In genomic region chrX:13280037-13280408, GRCm38 (mm10) we compare ENCODE assay signal across 8 mouse cellular contexts. TPM values are rescaled to one million over a fixed set of nuclear protein-coding genes. Genes with fewer than 3 reads are reported as not detected.
A peak's percentile ranks its signal among the peaks of the same experiment; 100 is the strongest.
DNase-seq lines count a peak whose midpoint lies in the region; ATAC-seq and TF ChIP-seq lines count a peak whose summit lies in the region.

No protein-coding gene starts in this region.

- peak overlapping the region; percentile 91 for H3K4me3 ChIP-seq in spleen, adult 2 months (ENCODE audit: extremely low read depth, insufficient read depth, insufficient read length)
- H3K4me3 ChIP-seq in forebrain, embryonic 11.5 days (ENCODE audit: low read depth, low read length): peak overlapping the region; percentile 82
- peak overlapping the region; percentile 96 for H3K4me3 ChIP-seq in hindbrain, embryonic 14.5 days (replicated peaks; ENCODE audit: low read length)
- H3K4me3 ChIP-seq in liver, embryonic 14.5 days (ENCODE audit: insufficient read depth in 1 of 2, low read depth in 2 of 2, low read length in 2 of 2): peak overlapping the region; percentile 87 to 96

- DNase-seq in spleen, adult 2 months (ENCODE audit: low read depth in 1 of 2, low spot score in 2 of 2): peak in 1 of 2 experiments; percentile 3
- no peak for DNase-seq in spleen, adult 18-20 months
- DNase-seq in brain, embryonic 18.5 days (ENCODE audit: low read depth, low spot score): peak; percentile 36
- DNase-seq in forebrain, embryonic 11.5 days (ENCODE audit: low spot score): peak; percentile 73
- DNase-seq in hindbrain, embryonic 14.5 days (ENCODE audit: low spot score): no peak
- no peak for DNase-seq in liver, embryonic 14.5 days (ENCODE audit: low read depth in 3 of 3, low spot score in 3 of 3)
- peak; percentile 29 for DNase-seq in right cerebral cortex, postnatal 4 days
- no peak for DNase-seq in yolk sac, embryonic 10.5 days (ENCODE audit: low spot score)

- H3K9ac ChIP-seq in forebrain, embryonic 11.5 days (ENCODE audit: low read length): peak overlapping the region; percentile 99
- H3K9ac ChIP-seq in hindbrain, embryonic 14.5 days: peak overlapping the region; percentile 100
- H3K9ac ChIP-seq in liver, embryonic 14.5 days (replicated peaks): peak overlapping the region; percentile 95

- peak overlapping the region; percentile 99 for H3K27ac ChIP-seq in spleen, adult 2 months (ENCODE audit: insufficient read depth, low read length)
- H3K27ac ChIP-seq in forebrain, embryonic 11.5 days (ENCODE audit: low read depth, low read length): peak overlapping the region; percentile 99
- peak overlapping the region; percentile 99 for H3K27ac ChIP-seq in hindbrain, embryonic 14.5 days
- peak overlapping the region; percentile 92 for H3K27ac ChIP-seq in liver, embryonic 14.5 days

- TF ChIP-seq CTCF in spleen, adult 2 months (IDR thresholded peaks at IDR 0.05; ENCODE audit: extremely low read depth, insufficient read depth, insufficient read length, insufficient replicate concordance): no peak
- TF ChIP-seq CTCF in liver, embryonic 14.5 days (IDR thresholded peaks at IDR 0.05; ENCODE audit: low read depth): no peak

- H3K9me3 ChIP-seq in forebrain, embryonic 11.5 days (ENCODE audit: control insufficient read depth, low read length): no peaks in the 10 kb centered on the region
- no peaks in the 10 kb centered on the region for H3K9me3 ChIP-seq in hindbrain, embryonic 14.5 days (ENCODE audit: control insufficient read depth, low read length)
- no peaks in the 10 kb centered on the region for H3K9me3 ChIP-seq in liver, embryonic 14.5 days (ENCODE audit: control insufficient read depth, low read length)

- H3K36me3 ChIP-seq in spleen, adult 2 months (ENCODE audit: control insufficient read depth, insufficient read depth, low read length): no peaks in the 10 kb centered on the region; the same call in 1 of the 2 replicates
- H3K36me3 ChIP-seq in forebrain, embryonic 11.5 days (ENCODE audit: control insufficient read depth, insufficient read depth, low read length): no peaks in the 10 kb centered on the region; the same call in 1 of the 2 replicates
- peaks cover 10% of the 10 kb centered on the region for H3K36me3 ChIP-seq in hindbrain, embryonic 14.5 days (replicated peaks; ENCODE audit: control insufficient read depth, insufficient read depth)
- H3K36me3 ChIP-seq in liver, embryonic 14.5 days (replicated peaks; ENCODE audit: control insufficient read depth, insufficient read depth, low read depth): peaks cover 10% of the 10 kb centered on the region

- no peak for TF ChIP-seq POLR2A in spleen, adult 2 months (IDR thresholded peaks at IDR 0.05; ENCODE audit: low read depth, low read length)

- no peaks in the 10 kb centered on the region for H3K27me3 ChIP-seq in spleen, adult 2 months (ENCODE audit: control insufficient read depth, insufficient read depth, low read length)
- H3K27me3 ChIP-seq in forebrain, embryonic 11.5 days (ENCODE audit: control insufficient read depth, insufficient read depth, low read length): no peaks in the 10 kb centered on the region; the same call in 1 of the 2 replicates
- no peaks in the 10 kb centered on the region for H3K27me3 ChIP-seq in hindbrain, embryonic 14.5 days (ENCODE audit: control insufficient read depth, insufficient read depth, low read length)
- H3K27me3 ChIP-seq in liver, embryonic 14.5 days (ENCODE audit: control insufficient read depth, insufficient read depth, low read length): no peaks in the 10 kb centered on the region

- no peak for TF ChIP-seq EP300 in liver, embryonic 14.5 days (IDR thresholded peaks at IDR 0.05; ENCODE audit: low read depth)

- ATAC-seq in forebrain, embryonic 11.5 days (replicated peaks; ENCODE audit: low FRiP score): no peak; the same call in 1 of the 2 replicates
- no peak; the same call in none of the 2 replicates for ATAC-seq in hindbrain, embryonic 14.5 days (ENCODE audit: low FRiP score)
- no peak for ATAC-seq in liver, embryonic 14.5 days (ENCODE audit: insufficient read depth)

- no peaks in the 10 kb centered on the region for H3K4me1 ChIP-seq in spleen, adult 2 months (ENCODE audit: control insufficient read depth, insufficient read depth, insufficient read length)
- no peaks in the 10 kb centered on the region; the same call in 1 of the 2 replicates for H3K4me1 ChIP-seq in forebrain, embryonic 11.5 days (replicated peaks; ENCODE audit: control insufficient read depth, insufficient read depth, low read length)
- H3K4me1 ChIP-seq in hindbrain, embryonic 14.5 days (replicated peaks; ENCODE audit: control insufficient read depth, insufficient read depth, low read length): peaks cover 22% of the 10 kb centered on the region
- H3K4me1 ChIP-seq in liver, embryonic 14.5 days (replicated peaks; ENCODE audit: control insufficient read depth in 2 of 2, insufficient read depth in 2 of 2, low read length in 1 of 2): peaks cover 0 to 2% of the 10 kb centered on the region in 2 experiments; a peak in 2 of 4 replicates

- 11% methylated on average over 14 of the region's 14 CpGs for WGBS in spleen, adult 2 months
- 6% methylated on average over 14 of the region's 14 CpGs for WGBS in forebrain, embryonic 11.5 days
- WGBS in hindbrain, embryonic 14.5 days: 3% methylated on average over 14 of the region's 14 CpGs
- WGBS in liver, embryonic 14.5 days (ENCODE audit: insufficient replicate concordance): 4% methylated on average over 14 of the region's 14 CpGs

- peak overlapping the region; percentile 64 for H3K4me2 ChIP-seq in forebrain, embryonic 11.5 days (ENCODE audit: low read depth, low read length, severe bottlenecking)
- H3K4me2 ChIP-seq in hindbrain, embryonic 14.5 days (replicated peaks): peak overlapping the region; percentile 77
- peak overlapping the region; percentile 83 for H3K4me2 ChIP-seq in liver, embryonic 14.5 days (ENCODE audit: low read depth)

RNA-seq across cellular contexts. Expression of gene Ddx3x, which starts 0.7 kb away (rescaled TPM):
- 9.3 and 12.1 TPM in 2 replicates for polyA plus RNA-seq in spleen, adult 2 months (2012; rRNA removed)
- polyA plus RNA-seq in forebrain, embryonic 11.5 days (2014; fragmentation: Nextera tagmentation; extraction: Ambion mirVana): 193 and 198 TPM in 2 replicates
- 113 and 117 TPM in 2 replicates for polyA plus RNA-seq in hindbrain, embryonic 14.5 days (2014; fragmentation: Nextera tagmentation; extraction: Ambion mirVana)
- 24.3 and 34.5 TPM in 2 replicates for polyA plus RNA-seq in liver, embryonic 14.5 days (2012; rRNA removed)
- 54.5 and 71.8 TPM in 2 replicates for polyA plus RNA-seq in liver, embryonic 14.5 days (2014; fragmentation: Nextera tagmentation; extraction: Ambion mirVana)

Comparison
In these comparisons a context has a peak if more than half of its experiments do, and no peak if none do; other contexts are left out.
1. DNase-seq: peak in brain, embryonic 18.5 days (single experiment), forebrain, embryonic 11.5 days (single experiment) and right cerebral cortex, postnatal 4 days (single experiment); none in spleen, adult 18-20 months (0 of 2), hindbrain, embryonic 14.5 days (single experiment), liver, embryonic 14.5 days (0 of 3) and yolk sac, embryonic 10.5 days (single experiment).
2. Peak in every context shown above with its lines, with median percentiles within 50 percentile points of each other: H3K27ac ChIP-seq, H3K4me3 ChIP-seq, H3K4me2 ChIP-seq and H3K9ac ChIP-seq.